Mouse (Mus musculus) limb, embryonic 14.5 days (tissue): ENCODE measurements at regions not wholly inside any gene's neighbourhood (a gene's known extent, or its start where the extent isn't known, plus 50 kb on each side); places are given as distances from the start of the nearest gene placed in this dataset.

Experiments
- ATAC-seq: fragments of 200-750 bp; cut with Nextera tagmentation; 2 replicates; pipeline ENCODE4 v1.8.0; 2017; ENCODE audit warnings: low read depth, moderate number of reproducible peaks, moderate TSS enrichment; ENCODE audit not compliant: low FRiP score
- DNase-seq: peaks from one replicate; pipeline ENCODE4 v3.0.0-alpha.2; 2015; ENCODE audit warnings: low spot score
- H3K27ac ChIP-seq: fragments of 300-500 bp; sonication (generic); replicated peaks from 2 replicates; pipeline ENCODE4 v1.5.1; 2014; ENCODE audit warnings: low read depth, mild to moderate bottlenecking, low read length, moderate library complexity, mixed read lengths
- H3K27me3 ChIP-seq: fragments of 300-500 bp; sonication (generic); 2 replicates; pipeline ENCODE4 v1.6.1; 2014; ENCODE audit warnings: low read length, mixed read lengths; ENCODE audit not compliant: control insufficient read depth, insufficient read depth
- H3K36me3 ChIP-seq: fragments of 300-500 bp; sonication (generic); 2 replicates; pipeline ENCODE4 v1.6.1; 2014; ENCODE audit warnings: mild to moderate bottlenecking, low read length, moderate library complexity, mixed read lengths; ENCODE audit not compliant: control insufficient read depth, insufficient read depth
- H3K4me1 ChIP-seq: fragments of 300-500 bp; sonication (generic); 2 replicates; pipeline ENCODE4 v1.6.1; 2014; ENCODE audit warnings: antibody characterized with exemption, low read length, mixed read lengths; ENCODE audit not compliant: control insufficient read depth, insufficient read depth
- H3K4me2 ChIP-seq: fragments of 300-500 bp; sonication (generic); replicated peaks from 2 replicates; pipeline ENCODE4 v1.6.1; 2014; ENCODE audit warnings: low read depth, mild to moderate bottlenecking, low read length, moderate library complexity; ENCODE audit not compliant: severe bottlenecking
- H3K4me3 ChIP-seq: fragments of 300-500 bp; sonication (generic); replicated peaks from 2 replicates; pipeline ENCODE4 v1.5.1; 2014; ENCODE audit warnings: low read length
- H3K9ac ChIP-seq: fragments of 300-500 bp; sonication (generic); 2 replicates; pipeline ENCODE4 v1.6.1; 2014; ENCODE audit warnings: mild to moderate bottlenecking, low read depth, low read length, moderate library complexity; ENCODE audit not compliant: severe bottlenecking
- H3K9me3 ChIP-seq: fragments of 300-500 bp; sonication (generic); 2 replicates; pipeline ENCODE4 v1.6.1; 2016; ENCODE audit warnings: low read length; ENCODE audit not compliant: control insufficient read depth
- POLR2A ChIP-seq: fragments of 200-500 bp; IDR thresholded peaks from 2 replicates; pipeline ENCODE4 v1.8.0; 2012; ENCODE audit warnings: inconsistent platforms, mild to moderate bottlenecking, moderate library complexity, borderline replicate concordance; ENCODE audit not compliant: insufficient read depth, insufficient read length; ENCODE audit errors: extremely low read depth
- WGBS: fragments of 180-500 bp; shearing (Covaris S2); extraction: QIAGEN DNeasy Blood & Tissue Kit; methylation state at CpG from one replicate; pipeline ENCODE4 v1.1.7; 2014; 5-methylcytosine and 5-hydroxymethylcytosine counted together

GRCm38 (mm10) chr13:107944831-107945230, 99.4 kb upstream of the Smim15 start:
- Histone ChIP-seq H3K36me3 (no peaks in the 10 kb centered on the region), H3K4me3 (no peak overlapping the region), H3K9ac (no peak overlapping the region), H3K4me1 (peaks cover 14% of the 10 kb centered on the region), H3K9me3 (no peaks in the 10 kb centered on the region), H3K27ac (no peak overlapping the region), H3K4me2 (no peak overlapping the region), H3K27me3 (no peaks in the 10 kb centered on the region)
- ATAC-seq (no peak), DNase-seq (no peak)
- TF ChIP-seq POLR2A: no peak
- 70% methylated on average over 10 of the region's 10 CpGs for WGBS

- no peaks in the 10 kb centered on the region for H3K36me3 ChIP-seq
- no peaks in the 10 kb centered on the region for H3K27me3 ChIP-seq
- no peak overlapping the region for H3K4me2 ChIP-seq
- H3K9me3 ChIP-seq: no peaks in the 10 kb centered on the region
- H3K9ac ChIP-seq: no peak overlapping the region
- TF ChIP-seq POLR2A: no peak
- 75% methylated on average over 4 of the region's 4 CpGs for WGBS
- no peak overlapping the region for H3K27ac ChIP-seq
- DNase-seq (no peak), ATAC-seq (no peak)
- H3K4me3 ChIP-seq: no peak overlapping the region
- H3K4me1 ChIP-seq: peaks cover 14% of the 10 kb centered on the region
Observed at GRCm38 (mm10) chr13:107942979-107943378, 101.3 kb upstream of the Smim15 start.

GRCm38 (mm10) chr13:107942297-107942962, 101.8 kb upstream of the Smim15 start:
- no peak for TF ChIP-seq POLR2A
- Histone ChIP-seq H3K27ac (no peak overlapping the region), H3K36me3 (no peaks in the 10 kb centered on the region), H3K4me3 (no peak overlapping the region), H3K9ac (no peak overlapping the region), H3K4me2 (no peak overlapping the region), H3K9me3 (no peaks in the 10 kb centered on the region), H3K4me1 (peaks cover 14% of the 10 kb centered on the region), H3K27me3 (no peaks in the 10 kb centered on the region)
- DNase-seq: no peak
- WGBS: 18% methylated on average over 11 of the region's 11 CpGs
- ATAC-seq: no peak

GRCm38 (mm10) chr13:107939916-107940646, 104.2 kb upstream of the Smim15 start:
- DNase-seq (peak; percentile 61), ATAC-seq (no peak)
- TF ChIP-seq POLR2A: no peak

GRCm38 (mm10) chr13:107935611-107936010, 108.6 kb upstream of the Smim15 start:
- no peak for ATAC-seq
- WGBS: 87% methylated on average over 12 of the region's 12 CpGs
- no peaks in the 10 kb centered on the region for H3K27me3 ChIP-seq
- H3K9ac ChIP-seq: no peak overlapping the region
- H3K4me1 ChIP-seq: peaks cover 9% of the 10 kb centered on the region; the same call in 1 of the 2 replicates
- TF ChIP-seq POLR2A: no peak
- no peak overlapping the region for H3K4me3 ChIP-seq
- H3K9me3 ChIP-seq: no peaks in the 10 kb centered on the region
- H3K27ac ChIP-seq: no peak overlapping the region
- DNase-seq: no peak
- H3K36me3 ChIP-seq: no peaks in the 10 kb centered on the region
- no peak overlapping the region for H3K4me2 ChIP-seq

More at GRCm38 (mm10) chr13:107939916-107940646, 104.2 kb upstream of the Smim15 start:
- H3K27ac ChIP-seq: no peak overlapping the region
- H3K4me1 ChIP-seq: peaks cover 8% of the 10 kb centered on the region; the same call in 1 of the 2 replicates
- H3K4me2 ChIP-seq: no peak overlapping the region
- H3K9me3 ChIP-seq: no peaks in the 10 kb centered on the region
- H3K27me3 ChIP-seq: no peaks in the 10 kb centered on the region
- no peak overlapping the region for H3K4me3 ChIP-seq
- 41% methylated on average over 15 of the region's 15 CpGs for WGBS
- no peaks in the 10 kb centered on the region for H3K36me3 ChIP-seq
- no peak overlapping the region for H3K9ac ChIP-seq
